Mouse (Mus musculus) MEL (cell line): ENCODE data around the gene Lmo4. TPM values are rescaled to one million over a fixed set of nuclear protein-coding genes. Genes with fewer than 3 reads are reported as not detected.

Experiments
- DNase-seq: peaks from one replicate; pipeline ENCODE4 v3.0.0; 2011; ENCODE audit warnings: low read depth, low spot score
- H3K27ac ChIP-seq: 2 replicates; pipeline ENCODE4 v1.5.1; 2012; ENCODE audit warnings: low read depth, mild to moderate bottlenecking, control low read depth, low read length, moderate library complexity; ENCODE audit not compliant: control insufficient read depth
- H3K27me3 ChIP-seq, 2 experiments: fragments of 150-350 bp in 1 of 2; sonication (generic) in 1 of 2; 2 replicates each; pipeline ENCODE4 v1.6.1; 2012; ENCODE audit warnings: low read length in 2 of 2, mild to moderate bottlenecking in 2 of 2, improper control_type of control experiment in 1 of 2, moderate library complexity in 1 of 2; ENCODE audit not compliant: insufficient read depth in 2 of 2, control insufficient read depth in 1 of 2
- H3K36me3 ChIP-seq, 2 experiments: 2 replicates each; pipeline ENCODE4 v1.6.1; 2012 to 2014; ENCODE audit warnings: low read length in 2 of 2, improper control_type of control experiment in 1 of 2, inconsistent platforms in 1 of 2, mild to moderate bottlenecking in 1 of 2; ENCODE audit not compliant: insufficient read depth in 2 of 2, control insufficient read depth in 1 of 2
- H3K4me1 ChIP-seq, 2 experiments: fragments of 150-350 bp in 1 of 2; sonication (generic) in 1 of 2; 2 replicates each; pipeline ENCODE4 v1.6.1; 2012; ENCODE audit warnings: low read length in 2 of 2, improper control_type of control experiment in 1 of 2, mild to moderate bottlenecking in 1 of 2; ENCODE audit not compliant: insufficient read depth in 2 of 2, control insufficient read depth in 1 of 2
- H3K4me3 ChIP-seq, 2 experiments: fragments of 150-350 bp in 1 of 2; sonication (generic) in 1 of 2; 2 replicates each; pipeline ENCODE4 v1.5.1; 2012; ENCODE audit warnings: low read depth in 2 of 2, low read length in 2 of 2, mild to moderate bottlenecking in 2 of 2, moderate library complexity in 2 of 2, control low read depth in 1 of 2, improper control_type of control experiment in 1 of 2; ENCODE audit not compliant: control insufficient read depth in 1 of 2, insufficient read depth in 1 of 2
- H3K79me2 ChIP-seq: 2 replicates; pipeline ENCODE4 v1.6.1; 2012; ENCODE audit warnings: mild to moderate bottlenecking, low read length, moderate library complexity; ENCODE audit not compliant: control insufficient read depth, poor library complexity, insufficient read depth
- H3K9ac ChIP-seq: 2 replicates; pipeline ENCODE4 v1.6.1; 2012; ENCODE audit warnings: low read depth, mild to moderate bottlenecking, control low read depth, low read length, moderate library complexity; ENCODE audit not compliant: control insufficient read depth, poor library complexity, severe bottlenecking
- H3K9me3 ChIP-seq: fragments of 150-350 bp; sonication (generic); replicated peaks from 2 replicates; pipeline ENCODE4 v1.6.1; 2012; ENCODE audit warnings: mild to moderate bottlenecking, low read length, improper control_type of control experiment, moderate library complexity; ENCODE audit not compliant: insufficient read depth
- E2F4 ChIP-seq: IDR thresholded peaks from 2 replicates; pipeline ENCODE4 v1.6.1; 2011; ENCODE audit warnings: low read depth, low read length, improper control_type of control experiment, borderline replicate concordance
- ELF1 ChIP-seq: IDR thresholded peaks from 2 replicates; pipeline ENCODE4 v1.6.1; 2014; ENCODE audit warnings: low read depth, mild to moderate bottlenecking, inconsistent platforms, low read length, improper control_type of control experiment, moderate library complexity
- GATA1 ChIP-seq: IDR thresholded peaks from 2 replicates; pipeline ENCODE4 v1.6.1; 2011; ENCODE audit warnings: low read depth, low read length, improper control_type of control experiment
- MEF2A ChIP-seq: IDR thresholded peaks from 2 replicates; pipeline ENCODE4 v1.6.1; 2014; ENCODE audit warnings: low read depth, mild to moderate bottlenecking, inconsistent platforms, low read length, improper control_type of control experiment; ENCODE audit not compliant: poor library complexity, insufficient replicate concordance, severe bottlenecking; ENCODE audit errors: extremely low read depth
- MXI1 ChIP-seq: IDR thresholded peaks from 2 replicates; pipeline ENCODE4 v1.6.1; 2011; ENCODE audit warnings: mild to moderate bottlenecking, low read depth, low read length, improper control_type of control experiment
- POLR2A ChIP-seq, 2 experiments: IDR thresholded peaks; 2 replicates each; pipeline ENCODE4 v1.6.1; 2011 to 2012; ENCODE audit warnings: low read length in 2 of 2, mild to moderate bottlenecking in 2 of 2, control low read depth in 1 of 2, improper control_type of control experiment in 1 of 2, low read depth in 1 of 2, moderate library complexity in 1 of 2; ENCODE audit not compliant: control insufficient read depth in 1 of 2, insufficient read depth in 1 of 2, poor library complexity in 1 of 2
- RAD21 ChIP-seq: IDR thresholded peaks from 2 replicates; pipeline ENCODE4 v1.6.1; 2011; ENCODE audit warnings: mild to moderate bottlenecking, low read depth, low read length, improper control_type of control experiment
- RCOR1 ChIP-seq: IDR thresholded peaks from 2 replicates; pipeline ENCODE4 v1.6.1; 2012; ENCODE audit warnings: low read depth, mild to moderate bottlenecking, inconsistent platforms, low read length, improper control_type of control experiment
- TAL1 ChIP-seq: IDR thresholded peaks from 2 replicates; pipeline ENCODE4 v1.6.1; 2012; ENCODE audit warnings: mild to moderate bottlenecking, inconsistent platforms, low read length, moderate library complexity, mixed read lengths
- TBP ChIP-seq: IDR thresholded peaks from 2 replicates; pipeline ENCODE4 v1.8.0; 2011; ENCODE audit warnings: low read depth, low read length, improper control_type of control experiment
- ZNF384 ChIP-seq: IDR thresholded peaks from 2 replicates; pipeline ENCODE4 v1.6.1; 2012; ENCODE audit warnings: low read depth, mild to moderate bottlenecking, inconsistent platforms, low read length, improper control_type of control experiment
- polyA plus RNA-seq, 2 experiments: library from polyadenylated mRNA; stranded (reverse) in 1 of 2; unstranded in 1 of 2; fragments of >175 nt in 1 of 2; fragments of >200 nt in 1 of 2; gene quantifications; 2 replicates each; pipeline versions ENCODE4 v1.2.1 to v1.2.4; 2012; ENCODE audit warnings: low replicate concordance in 2 of 2, low read depth in 1 of 2; ENCODE audit not compliant: insufficient read length in 2 of 2, insufficient read depth in 1 of 2, missing spikeins in 1 of 2
- total RNA-seq: library from RNA; depleted of rRNA; stranded (reverse); fragments of 300-350 nt; gene quantifications from 2 replicates; pipeline ENCODE4 v1.2.3, GENCODE M21; 2012

The Lmo4 gene
- total and polyA plus RNA-seq, 3 experiments = 13.7 to 29.3 TPM; not detected in 1

- TF ChIP-seq MXI1 (no peak), GATA1 (no peak)
Measured at GRCm38 (mm10) chr3:144207498-144207897, 2.5 kb upstream of the Lmo4 start (continued).

DNA sequence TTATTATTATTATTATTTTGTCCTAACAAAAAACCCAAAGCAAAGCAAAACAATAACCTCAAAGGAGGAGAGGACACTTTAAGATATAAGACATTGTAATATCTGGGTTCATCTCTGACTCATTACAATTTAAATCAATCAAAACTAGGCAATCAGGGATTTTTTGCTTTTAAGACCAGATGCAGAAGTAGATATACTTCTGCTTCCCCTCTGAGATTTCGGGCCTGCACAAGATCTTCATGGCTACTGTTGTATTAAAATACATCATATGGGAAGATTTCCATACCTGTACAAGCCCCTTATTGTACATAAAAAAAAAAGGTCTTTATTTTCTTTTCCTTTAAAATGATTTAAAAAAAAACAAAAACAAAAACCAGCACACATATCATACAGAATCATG lies 1.9 kb upstream of the Lmo4 start:
- Histone ChIP-seq H3K79me2 (peaks cover 19% of the 10 kb centered on the region), H3K27me3 (no peaks in the 10 kb centered on the region), H3K4me1 (peaks cover 0 to 3% of the 10 kb centered on the region in 2 experiments; a peak in 2 of 4 replicates), H3K27ac (no peak overlapping the region), H3K9me3 (no peaks in the 10 kb centered on the region), H3K4me3 (no peak overlapping the region), H3K36me3 (peaks cover 0 to 2% of the 10 kb centered on the region in 2 experiments; a peak in 1 of 4 replicates), H3K9ac (no peak overlapping the region)
- no peak for TF ChIP-seq TBP
- TF ChIP-seq E2F4 = no peak
- peak; percentile 89 for TF ChIP-seq RCOR1
- no peak for TF ChIP-seq MEF2A
- no peak for TF ChIP-seq RAD21
- TF ChIP-seq TAL1 = no peak
- peak; percentile 6 for DNase-seq

- H3K4me1 ChIP-seq = peaks cover 2 to 8% of the 10 kb centered on the region in 2 experiments; a peak in 3 of 4 replicates
- peaks cover 0 to 5% of the 10 kb centered on the region in 2 experiments; a peak in 2 of 4 replicates for H3K36me3 ChIP-seq
- no peak for DNase-seq
- peak overlapping the region; percentile 93 for H3K9ac ChIP-seq
- H3K27ac ChIP-seq = no peak overlapping the region
- H3K79me2 ChIP-seq = peaks cover 22% of the 10 kb centered on the region
- TF ChIP-seq ZNF384 (no peak), RAD21 (no peak), GATA1 (no peak), POLR2A (IDR thresholded peaks at IDR 0.05; ENCODE audit: control insufficient read depth in 1 of 2, insufficient read depth in 1 of 2, low read depth in 1 of 2, low read length in 2 of 2, poor library complexity in 1 of 2) (0 out of 4 replicates have a peak, but pooled peaks of 1 of the 2 experiments have one; percentile 5), ELF1 (no peak)
- peak overlapping the region; percentile 66 to 80 for H3K4me3 ChIP-seq
- no peaks in the 10 kb centered on the region for H3K27me3 ChIP-seq
- H3K9me3 ChIP-seq = no peaks in the 10 kb centered on the region
Measured at GRCm38 (mm10) chr3:144206261-144206660, 1.2 kb upstream of the Lmo4 start.
